Mouse (Mus musculus): ENCODE measurements around the gene Adgrl3. TPM values are rescaled to one million over a fixed set of nuclear protein-coding genes. Genes with fewer than 3 reads are reported as not detected.
A peak's percentile ranks its signal among the peaks of the same experiment; 100 is the strongest.

Gene Adgrl3
- polyA plus RNA-seq, 1 experiment from 2014 or later, result 5.5 TPM

DNA sequence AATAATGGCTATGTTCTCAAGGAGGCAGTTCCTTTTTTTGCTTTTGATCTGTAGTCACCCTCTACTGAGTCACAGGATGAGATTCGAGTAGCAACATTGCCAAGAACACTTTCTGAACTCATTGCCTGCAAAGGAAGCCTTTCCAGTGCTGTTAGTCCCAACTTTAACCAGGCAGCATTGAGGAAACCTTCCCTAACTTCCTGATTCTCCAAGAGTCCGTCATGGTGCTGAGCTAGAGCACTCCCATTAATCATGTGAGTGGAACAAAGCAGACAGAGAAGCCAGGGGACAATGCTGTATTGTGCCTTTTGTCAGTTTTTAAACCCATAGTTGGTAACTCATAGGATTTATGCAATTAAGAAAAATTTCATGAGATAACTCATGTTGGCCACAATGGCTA, 345.3 kb downstream of the Adgrl3 start:
- Histone ChIP-seq H3K9me3 (ENCODE audit: control insufficient read depth, low read length) (no peaks in the 10 kb centered on the region), H3K27ac (replicated peaks) (no peak overlapping the region), H3K9ac (ENCODE audit: low read length) (no peak overlapping the region), H3K4me3 (ENCODE audit: low read depth, low read length) (no peak overlapping the region), H3K27me3 (ENCODE audit: control insufficient read depth, insufficient read depth, low read length) (no peaks in the 10 kb centered on the region), H3K4me2 (replicated peaks; ENCODE audit: low read depth) (no peak overlapping the region), H3K4me1 (replicated peaks; ENCODE audit: control insufficient read depth, insufficient read depth) (no peaks in the 10 kb centered on the region), H3K36me3 (ENCODE audit: control insufficient read depth, insufficient read depth, low read length) (no peaks in the 10 kb centered on the region)
- WGBS, result 58% methylated on average over 2 of the region's 2 CpGs
- no peak for DNase-seq (ENCODE audit: low spot score)
- no peak for ATAC-seq (ENCODE audit: low FRiP score, low TSS enrichment)
- no peak for TF ChIP-seq EP300 (optimal IDR thresholded peaks at IDR 0.05)
- TF ChIP-seq CTCF (IDR thresholded peaks at IDR 0.05; ENCODE audit: low read depth), result no peak

DNA sequence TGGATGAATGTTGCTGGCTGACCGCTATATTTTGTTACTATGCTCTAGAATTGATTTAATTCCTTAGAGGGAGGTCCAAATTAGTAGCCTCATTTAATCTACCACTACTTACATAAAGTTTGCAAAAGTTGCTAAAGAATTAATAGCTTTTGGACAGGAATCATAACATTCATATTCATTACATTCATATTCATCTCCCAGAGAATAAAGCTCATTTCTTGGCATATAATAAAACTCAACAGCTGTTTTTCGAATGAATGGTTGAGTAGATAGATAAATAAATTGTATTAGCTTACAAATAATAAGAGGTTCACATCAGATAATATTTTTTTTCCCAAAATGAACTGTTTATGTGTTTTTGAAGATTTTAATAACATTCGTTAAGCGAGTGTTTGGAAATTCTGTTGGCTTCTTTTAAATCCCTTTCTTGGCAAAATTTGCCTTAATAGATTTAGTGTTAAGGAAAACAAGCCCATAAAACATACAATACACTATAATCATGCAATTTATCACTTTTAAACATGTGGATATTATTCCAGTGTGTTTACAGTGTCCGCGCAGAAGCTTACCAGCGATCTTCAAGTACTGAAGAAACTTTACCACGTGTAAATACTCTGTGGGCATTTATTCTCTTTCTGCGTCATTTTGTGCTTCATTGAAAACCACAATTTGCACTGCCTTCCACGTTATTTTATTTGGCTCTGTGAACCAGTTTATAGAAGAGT, 350.4 kb downstream of the Adgrl3 start:
- DNase-seq (ENCODE audit: low spot score), result no peak
- no peaks in the 10 kb centered on the region for H3K4me1 ChIP-seq (replicated peaks; ENCODE audit: control insufficient read depth, insufficient read depth)
- TF ChIP-seq EP300 (optimal IDR thresholded peaks at IDR 0.05) (no peak), CTCF (IDR thresholded peaks at IDR 0.05; ENCODE audit: low read depth) (no peak)
- no peak overlapping the region for H3K9ac ChIP-seq (ENCODE audit: low read length)
- H3K4me3 ChIP-seq (ENCODE audit: low read depth, low read length), result no peak overlapping the region
- H3K9me3 ChIP-seq (ENCODE audit: control insufficient read depth, low read length), result no peaks in the 10 kb centered on the region
- H3K27ac ChIP-seq (replicated peaks), result no peak overlapping the region
- no peaks in the 10 kb centered on the region for H3K27me3 ChIP-seq (ENCODE audit: control insufficient read depth, insufficient read depth, low read length)
- H3K36me3 ChIP-seq (ENCODE audit: control insufficient read depth, insufficient read depth, low read length), result no peaks in the 10 kb centered on the region
- H3K4me2 ChIP-seq (replicated peaks; ENCODE audit: low read depth), result no peak overlapping the region
- WGBS, result 54% methylated on average over 10 of the region's 10 CpGs
- ATAC-seq (ENCODE audit: low FRiP score, low TSS enrichment), result no peak

DNA sequence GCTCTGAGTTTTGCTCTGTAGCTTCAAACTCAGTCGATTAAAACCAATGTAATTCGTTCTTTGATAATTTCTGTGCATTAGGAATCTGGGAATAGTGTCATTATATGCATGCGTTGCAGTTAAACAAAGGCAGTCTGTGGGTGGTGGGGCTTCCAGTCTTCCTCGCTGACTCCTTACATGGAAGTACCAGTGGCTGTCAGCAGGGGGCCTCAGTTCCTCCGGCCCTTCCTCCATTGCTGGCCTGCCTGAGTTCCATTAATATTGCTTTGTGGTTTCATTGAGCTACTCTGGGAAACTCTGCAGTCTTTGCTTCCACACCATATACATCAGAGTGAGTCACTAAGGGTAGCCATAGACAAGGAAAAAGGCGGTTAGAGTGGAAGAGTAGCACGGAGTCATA, 356.1 kb downstream of the Adgrl3 start:
- 92% methylated on average over 7 of the region's 7 CpGs for WGBS
- Histone ChIP-seq H3K27ac (replicated peaks) (no peak overlapping the region), H3K36me3 (ENCODE audit: control insufficient read depth, insufficient read depth, low read length) (no peaks in the 10 kb centered on the region), H3K27me3 (ENCODE audit: control insufficient read depth, insufficient read depth, low read length) (no peaks in the 10 kb centered on the region), H3K4me2 (replicated peaks; ENCODE audit: low read depth) (no peak overlapping the region), H3K4me3 (ENCODE audit: low read depth, low read length) (no peak overlapping the region), H3K9ac (ENCODE audit: low read length) (no peak overlapping the region), H3K4me1 (replicated peaks; ENCODE audit: control insufficient read depth, insufficient read depth) (no peaks in the 10 kb centered on the region), H3K9me3 (ENCODE audit: control insufficient read depth, low read length) (no peaks in the 10 kb centered on the region)
- DNase-seq (ENCODE audit: low spot score) (no peak), ATAC-seq (ENCODE audit: low FRiP score, low TSS enrichment) (no peak)
- peak; percentile 19; the same call in 1 of the 2 replicates for TF ChIP-seq CTCF (IDR thresholded peaks at IDR 0.05; ENCODE audit: low read depth)
- no peak for TF ChIP-seq EP300 (optimal IDR thresholded peaks at IDR 0.05)

DNA sequence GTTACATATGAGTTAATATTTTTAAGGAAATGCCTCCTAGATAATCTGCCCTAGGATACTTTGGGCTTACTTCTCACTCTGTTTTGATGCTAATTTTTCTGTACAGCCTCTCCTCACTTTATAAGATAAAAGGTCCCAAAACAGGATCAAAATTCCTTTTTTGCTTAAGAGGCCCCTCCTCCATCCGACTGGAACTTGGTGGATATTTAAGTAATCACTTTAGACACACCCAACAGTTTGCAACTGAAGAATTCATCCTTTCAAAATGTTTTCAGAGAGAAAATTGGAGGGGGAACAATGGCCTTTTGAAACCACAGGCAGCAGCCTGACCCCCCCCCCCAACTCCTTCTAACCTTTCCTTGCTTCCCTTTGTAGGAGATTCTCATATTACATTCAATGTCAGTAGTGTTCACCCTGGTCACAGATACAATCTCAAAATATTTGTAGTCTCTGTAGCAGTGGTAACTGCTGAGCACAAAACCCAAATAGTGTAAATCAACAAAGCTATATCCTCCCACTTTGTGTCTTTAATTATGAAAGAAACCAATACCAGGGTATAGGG, 385.7 kb downstream of the Adgrl3 start:
- no peak for TF ChIP-seq CTCF (IDR thresholded peaks at IDR 0.05; ENCODE audit: low read depth)
- TF ChIP-seq EP300 (optimal IDR thresholded peaks at IDR 0.05), result no peak
- H3K4me1 ChIP-seq (replicated peaks; ENCODE audit: control insufficient read depth, insufficient read depth), result no peaks in the 10 kb centered on the region
- ATAC-seq (ENCODE audit: low FRiP score, low TSS enrichment), result no peak
- no peaks in the 10 kb centered on the region for H3K27me3 ChIP-seq (ENCODE audit: control insufficient read depth, insufficient read depth, low read length)
- H3K4me3 ChIP-seq (ENCODE audit: low read depth, low read length), result no peak overlapping the region
- H3K9me3 ChIP-seq (ENCODE audit: control insufficient read depth, low read length), result no peaks in the 10 kb centered on the region
- WGBS, result 63% methylated on average over 1 of the region's 1 CpGs
- no peak overlapping the region for H3K4me2 ChIP-seq (replicated peaks; ENCODE audit: low read depth)
- DNase-seq (ENCODE audit: low spot score), result no peak
- H3K27ac ChIP-seq (replicated peaks), result no peak overlapping the region
- no peak overlapping the region for H3K9ac ChIP-seq (ENCODE audit: low read length)
- no peaks in the 10 kb centered on the region for H3K36me3 ChIP-seq (ENCODE audit: control insufficient read depth, insufficient read depth, low read length)

DNA sequence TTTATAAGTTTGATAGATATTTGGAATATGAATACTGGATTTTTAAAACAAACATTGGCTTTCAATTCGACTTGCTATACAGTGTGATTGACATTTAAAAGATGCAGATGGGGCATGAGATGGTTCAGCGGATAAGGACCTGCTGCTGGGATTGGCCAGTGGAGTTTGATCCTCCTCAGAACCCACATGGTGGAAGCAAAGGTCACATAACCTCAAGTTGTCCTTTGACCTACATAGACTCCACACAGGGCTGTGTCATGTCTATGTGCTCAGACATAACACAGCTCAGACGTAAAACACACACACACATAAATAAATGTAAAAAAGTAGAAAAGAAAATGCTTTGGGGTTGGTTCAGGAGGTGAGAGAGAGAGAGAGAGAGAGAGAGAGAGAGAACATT, 397.4 kb downstream of the Adgrl3 start:
- TF ChIP-seq CTCF (IDR thresholded peaks at IDR 0.05; ENCODE audit: low read depth) (no peak), EP300 (optimal IDR thresholded peaks at IDR 0.05) (no peak)
- Histone ChIP-seq H3K4me1 (replicated peaks; ENCODE audit: control insufficient read depth, insufficient read depth) (no peaks in the 10 kb centered on the region), H3K4me3 (ENCODE audit: low read depth, low read length) (no peak overlapping the region), H3K9ac (ENCODE audit: low read length) (no peak overlapping the region), H3K27me3 (ENCODE audit: control insufficient read depth, insufficient read depth, low read length) (no peaks in the 10 kb centered on the region), H3K27ac (replicated peaks) (no peak overlapping the region), H3K36me3 (ENCODE audit: control insufficient read depth, insufficient read depth, low read length) (no peaks in the 10 kb centered on the region), H3K9me3 (ENCODE audit: control insufficient read depth, low read length) (no peaks in the 10 kb centered on the region), H3K4me2 (replicated peaks; ENCODE audit: low read depth) (no peak overlapping the region)
- DNase-seq (ENCODE audit: low spot score) (no peak), ATAC-seq (ENCODE audit: low FRiP score, low TSS enrichment) (no peak)
- 58% methylated on average over 3 of the region's 3 CpGs for whole genome bisulfite sequencing

DNA sequence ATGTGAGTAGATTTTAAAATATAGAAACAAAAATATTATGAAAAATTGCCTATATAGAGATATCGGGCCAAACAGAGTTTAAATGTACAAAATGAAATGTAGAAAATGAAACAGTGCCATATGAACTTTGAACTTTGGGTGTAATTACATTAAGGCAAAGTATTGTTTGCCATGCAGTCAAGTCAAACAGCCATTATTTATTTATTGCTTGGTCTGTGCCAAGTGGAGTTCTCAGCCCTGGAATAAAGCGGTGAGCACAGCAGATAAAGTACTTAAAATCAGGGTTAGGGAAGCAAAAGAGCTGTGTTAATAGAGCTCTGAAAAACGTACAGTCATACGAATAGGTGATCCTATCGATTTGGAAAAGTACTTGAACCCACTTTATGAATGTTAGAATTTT, 407.5 kb downstream of the Adgrl3 start:
- Histone ChIP-seq H3K9me3 (ENCODE audit: control insufficient read depth, low read length) (no peaks in the 10 kb centered on the region), H3K9ac (ENCODE audit: low read length) (no peak overlapping the region), H3K4me2 (replicated peaks; ENCODE audit: low read depth) (no peak overlapping the region), H3K36me3 (ENCODE audit: control insufficient read depth, insufficient read depth, low read length) (no peaks in the 10 kb centered on the region), H3K4me1 (replicated peaks; ENCODE audit: control insufficient read depth, insufficient read depth) (no peaks in the 10 kb centered on the region), H3K27me3 (ENCODE audit: control insufficient read depth, insufficient read depth, low read length) (no peaks in the 10 kb centered on the region), H3K27ac (replicated peaks) (no peak overlapping the region), H3K4me3 (ENCODE audit: low read depth, low read length) (no peak overlapping the region)
- DNase-seq (ENCODE audit: low spot score) (peak; percentile 34), ATAC-seq (ENCODE audit: low FRiP score, low TSS enrichment) (peak; percentile 83)
- 41% methylated on average over 5 of the region's 5 CpGs for WGBS
- TF ChIP-seq CTCF (IDR thresholded peaks at IDR 0.05; ENCODE audit: low read depth), result no peak
- TF ChIP-seq EP300 (optimal IDR thresholded peaks at IDR 0.05), result no peak

Measured in stomach, postnatal 0 days (tissue).